Mouse (Mus musculus) cerebellum, adult 2 months (tissue): ENCODE results near the gene Exosc6. TPM values are rescaled to one million over a fixed set of nuclear protein-coding genes. Genes with fewer than 3 reads are reported as not detected.

Experiments
- DNase-seq, 2 experiments: peaks; one replicate each; pipeline ENCODE4 v3.0.0; 2021
- H3K27ac ChIP-seq: fragments of 200-500 bp; 2 replicates; pipeline ENCODE4 v1.5.1; 2012; ENCODE audit warnings: low read length, control low read depth, inconsistent platforms; ENCODE audit not compliant: insufficient read depth
- H3K27me3 ChIP-seq: fragments of 200-500 bp; 2 replicates; pipeline ENCODE4 v1.6.1; 2012; ENCODE audit warnings: inconsistent platforms, mild to moderate bottlenecking, low read length, moderate library complexity; ENCODE audit not compliant: control insufficient read depth, insufficient read depth
- H3K4me1 ChIP-seq: fragments of 200-500 bp; 2 replicates; pipeline ENCODE4 v1.6.1; 2011; ENCODE audit warnings: low read length; ENCODE audit not compliant: control insufficient read depth, insufficient read depth
- H3K4me3 ChIP-seq: fragments of 200-500 bp; replicated peaks from 2 replicates; pipeline ENCODE3; 2011; ENCODE audit warnings: mild to moderate bottlenecking, low read depth, low read length, control low read depth; ENCODE audit not compliant: insufficient read depth
- CTCF ChIP-seq: fragments of 200-500 bp; IDR thresholded peaks from 2 replicates; pipeline ENCODE4 v1.5.1; 2011; ENCODE audit warnings: low read depth, mild to moderate bottlenecking, control low read depth, low read length, moderate library complexity, borderline replicate concordance; ENCODE audit not compliant: insufficient read depth
- POLR2A ChIP-seq: fragments of 200-500 bp; IDR thresholded peaks from 2 replicates; pipeline ENCODE4 v1.6.1; 2011; ENCODE audit warnings: low read length, control low read depth, borderline replicate concordance; ENCODE audit not compliant: insufficient read depth
- WGBS: fragments of 180-500 bp; shearing (Covaris S2); methylation state at CpG from one replicate; pipeline ENCODE4 v1.1.7; 2018; 5-methylcytosine and 5-hydroxymethylcytosine counted together
- polyA plus RNA-seq: library from polyadenylated mRNA; depleted of rRNA; stranded (reverse); fragments of >200 nt; gene quantifications from 2 replicates; pipeline ENCODE4 v1.2.3, GENCODE M21; 2012

Gene Exosc6
- polyA plus RNA-seq, 1 experiment = not detected

DNA sequence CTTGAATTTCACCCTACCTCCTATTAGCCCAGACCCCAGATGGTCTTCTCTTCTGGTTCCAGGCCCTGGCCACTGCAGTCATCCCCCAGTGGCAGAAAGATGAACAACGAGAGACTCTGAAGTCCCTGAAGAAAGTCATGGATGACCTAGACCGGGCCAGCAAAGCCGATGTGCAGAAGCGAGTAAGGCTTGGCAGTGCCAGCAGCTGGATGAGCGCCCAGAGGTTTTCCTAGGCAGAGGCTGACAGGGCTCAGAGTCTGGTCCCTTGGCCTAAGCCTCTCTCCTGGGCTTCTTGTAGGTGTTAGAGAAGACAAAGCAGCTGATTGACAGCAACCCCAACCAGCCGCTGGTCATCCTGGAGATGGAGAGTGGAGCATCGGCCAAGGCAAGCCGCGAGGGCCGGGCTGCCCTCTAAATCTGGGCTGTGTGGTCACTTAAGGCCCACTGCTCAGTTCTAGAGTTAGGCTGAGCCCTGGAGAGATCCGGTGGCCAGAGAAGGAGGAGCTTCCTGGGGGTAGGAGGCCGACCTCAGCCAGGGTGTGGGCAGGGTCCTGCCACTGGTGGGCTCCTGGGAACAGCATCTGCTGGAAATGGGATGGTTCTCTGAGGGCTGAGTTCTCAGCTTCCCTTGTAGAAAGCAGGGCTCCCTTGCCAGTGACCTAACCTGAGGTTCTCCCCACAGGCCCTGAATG lies 2.2 kb upstream of the Exosc6 start:
- 61% methylated on average over 12 of the region's 12 CpGs for WGBS
- TF ChIP-seq CTCF = no peak
- TF ChIP-seq POLR2A = no peak
- no peak overlapping the region for H3K27ac ChIP-seq

DNA sequence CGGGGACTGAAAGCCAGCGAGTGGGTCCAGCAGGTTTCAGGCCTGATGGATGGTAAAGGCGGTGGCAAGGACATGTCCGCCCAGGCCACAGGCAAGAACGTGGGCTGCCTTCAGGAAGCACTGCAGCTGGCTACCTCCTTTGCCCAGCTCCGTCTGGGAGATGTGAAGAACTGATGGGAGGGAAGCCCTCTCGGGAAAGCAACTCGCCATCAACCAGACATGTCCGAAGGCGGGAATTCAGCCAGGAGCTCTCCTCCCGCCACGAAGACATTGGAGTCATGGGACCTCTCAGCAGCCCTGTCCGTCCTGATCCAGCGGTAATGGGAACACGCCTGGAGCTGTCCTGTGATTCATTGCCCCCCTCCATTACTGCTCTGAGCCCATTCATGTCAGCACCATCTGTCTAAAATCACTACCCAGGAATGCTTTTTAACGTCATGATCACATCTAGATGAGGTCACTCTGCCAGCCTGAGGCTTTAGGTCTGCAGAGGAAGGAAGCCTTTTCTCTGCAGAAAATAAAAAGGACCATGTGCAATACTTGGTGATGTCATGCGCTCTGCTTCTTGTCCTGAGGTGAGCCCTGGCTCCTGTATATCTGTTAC lies 1.0 kb upstream of the Exosc6 start:
- WGBS = 79% methylated on average over 17 of the region's 17 CpGs
- TF ChIP-seq POLR2A (no peak), CTCF (no peak)

More for the DNA sequence above, 2.2 kb upstream of the Exosc6 start:
- no peaks in the 10 kb centered on the region for H3K27me3 ChIP-seq
- no peaks in the 10 kb centered on the region for H3K4me1 ChIP-seq
- DNase-seq = no peak
- no peak overlapping the region for H3K4me3 ChIP-seq

DNA sequence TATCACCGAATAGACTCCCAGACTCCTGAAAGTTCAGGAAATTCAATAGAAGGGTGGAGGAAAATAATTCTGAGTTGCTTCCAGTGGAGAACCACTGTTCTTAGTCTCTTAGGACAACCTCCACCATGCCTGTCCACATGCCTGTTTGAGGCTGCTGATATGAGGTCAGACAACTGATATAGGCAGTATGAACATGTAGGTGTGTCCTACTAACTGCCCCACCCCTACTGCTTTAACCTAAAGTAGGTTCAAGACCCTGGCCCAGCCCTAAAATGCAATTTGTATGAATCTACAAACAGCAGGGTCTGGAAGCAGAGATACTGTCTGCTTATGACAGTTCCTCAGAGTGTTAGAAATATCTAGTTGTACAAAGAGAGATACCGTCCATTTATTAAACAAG lies 478 bp upstream of the Exosc6 start:
- Histone ChIP-seq H3K4me3 (no peak overlapping the region), H3K4me1 (peaks cover 4% of the 10 kb centered on the region; the same call in 1 of the 2 replicates), H3K27ac (no peak overlapping the region), H3K27me3 (no peaks in the 10 kb centered on the region)
- 70% methylated on average over 2 of the region's 2 CpGs for WGBS
- DNase-seq = no peak
- TF ChIP-seq POLR2A (no peak), CTCF (no peak)

More for the DNA sequence above, 1.0 kb upstream of the Exosc6 start:
- Histone ChIP-seq H3K4me1 (no peaks in the 10 kb centered on the region), H3K27me3 (no peaks in the 10 kb centered on the region), H3K27ac (no peak overlapping the region), H3K4me3 (no peak overlapping the region)
- DNase-seq = no peak

DNA sequence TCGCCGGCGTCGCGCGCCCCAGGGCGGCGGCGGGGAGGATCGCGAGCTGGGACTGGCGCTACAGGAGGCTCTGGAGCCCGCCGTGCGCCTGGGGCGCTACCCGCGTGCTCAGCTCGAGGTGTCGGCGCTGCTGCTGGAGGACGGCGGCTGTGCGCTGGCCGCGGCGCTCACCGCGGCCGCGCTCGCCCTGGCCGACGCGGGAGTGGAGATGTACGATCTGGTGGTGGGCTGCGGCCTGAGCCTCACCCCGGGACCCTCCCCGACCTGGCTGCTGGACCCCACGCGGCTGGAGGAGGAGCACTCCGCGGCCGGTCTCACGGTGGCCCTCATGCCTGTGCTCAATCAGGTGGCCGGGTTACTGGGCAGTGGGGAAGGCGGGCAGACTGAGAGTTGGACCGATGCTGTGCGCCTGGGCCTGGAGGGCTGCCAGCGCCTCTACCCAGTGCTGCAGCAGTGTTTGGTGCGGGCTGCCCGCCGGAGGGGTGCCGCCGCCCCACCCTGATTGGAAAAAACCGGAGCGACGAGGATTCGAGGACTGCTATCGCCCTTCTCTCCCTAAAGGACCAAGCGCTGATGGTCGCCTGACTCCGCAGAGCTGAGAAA lies 653 bp downstream of the Exosc6 start:
- under 1% methylated on average over 63 of the region's 63 CpGs for WGBS
- peak; percentile 54 to 60 for DNase-seq
- peak overlapping the region; percentile 60 for H3K4me3 ChIP-seq
- TF ChIP-seq POLR2A (no peak), CTCF (no peak)
- H3K27ac ChIP-seq = no peak overlapping the region
- peaks cover 10% of the 10 kb centered on the region; the same call in 1 of the 2 replicates for H3K4me1 ChIP-seq
- no peaks in the 10 kb centered on the region for H3K27me3 ChIP-seq

DNA sequence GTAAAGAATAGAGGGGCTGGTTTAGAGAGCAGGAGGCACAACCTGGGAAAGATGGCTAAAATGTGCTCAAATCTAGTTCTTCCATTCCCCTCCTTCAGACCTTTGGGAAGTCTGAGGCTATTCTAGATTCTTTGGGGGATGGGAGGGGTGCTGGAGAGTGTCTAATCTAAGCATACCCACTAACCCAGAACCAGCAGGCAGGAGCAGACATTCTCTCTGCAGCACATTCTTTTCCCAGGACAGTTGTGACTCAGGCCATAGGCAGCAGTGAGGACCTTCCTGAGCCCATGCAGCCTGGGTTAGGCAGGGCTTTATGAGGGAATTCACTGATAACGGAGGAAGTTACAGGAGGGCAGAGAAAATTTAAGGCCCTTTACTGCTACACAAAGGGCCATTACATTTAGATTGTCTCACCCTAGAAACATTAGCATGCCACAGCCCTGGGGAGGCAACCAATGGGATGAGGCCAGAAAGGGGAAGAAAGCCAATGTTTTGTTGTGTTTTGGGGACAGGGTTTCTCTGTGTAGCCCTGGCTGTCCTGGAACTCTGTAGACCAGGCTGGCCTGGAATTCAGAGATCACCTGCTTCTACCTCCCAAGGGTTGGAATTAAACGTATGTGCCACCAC lies 2.9 kb downstream of the Exosc6 start:
- DNase-seq = no peak
- WGBS = 79% methylated on average over 2 of the region's 2 CpGs
- H3K4me1 ChIP-seq = peaks cover 10% of the 10 kb centered on the region; the same call in 1 of the 2 replicates
- no peak for TF ChIP-seq POLR2A
- TF ChIP-seq CTCF = no peak
- H3K27me3 ChIP-seq = no peaks in the 10 kb centered on the region
- no peak overlapping the region for H3K27ac ChIP-seq
- no peak overlapping the region for H3K4me3 ChIP-seq

DNA sequence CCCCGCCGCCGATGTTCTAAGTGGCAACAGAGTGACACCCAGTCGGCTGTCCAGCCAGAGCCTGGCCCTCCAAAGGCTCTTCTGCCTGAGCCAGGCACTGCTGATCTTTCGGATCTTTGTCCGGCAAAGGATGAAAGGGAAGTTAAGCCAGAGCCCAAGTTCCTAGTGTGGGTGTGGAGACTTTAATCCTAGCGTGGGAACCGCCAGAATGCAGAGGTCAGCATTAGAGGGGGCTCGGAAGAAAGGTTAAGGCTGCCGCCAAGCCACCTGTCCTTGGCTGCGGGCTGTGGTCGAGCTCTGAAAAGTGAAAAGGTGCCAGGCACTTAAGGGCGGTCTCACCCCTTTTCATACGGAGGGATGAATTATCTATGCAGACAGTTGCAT lies 5.5 kb downstream of the Exosc6 start:
- Histone ChIP-seq H3K4me3 (peak overlapping the region; percentile 89), H3K4me1 (peaks cover 10% of the 10 kb centered on the region; the same call in 1 of the 2 replicates), H3K27ac (peak overlapping the region; percentile 35; the same call in 1 of the 2 replicates), H3K27me3 (no peaks in the 10 kb centered on the region)
- TF ChIP-seq CTCF (no peak), POLR2A (no peak)
- DNase-seq = no peak
- 1% methylated on average over 14 of the region's 14 CpGs for WGBS

DNA sequence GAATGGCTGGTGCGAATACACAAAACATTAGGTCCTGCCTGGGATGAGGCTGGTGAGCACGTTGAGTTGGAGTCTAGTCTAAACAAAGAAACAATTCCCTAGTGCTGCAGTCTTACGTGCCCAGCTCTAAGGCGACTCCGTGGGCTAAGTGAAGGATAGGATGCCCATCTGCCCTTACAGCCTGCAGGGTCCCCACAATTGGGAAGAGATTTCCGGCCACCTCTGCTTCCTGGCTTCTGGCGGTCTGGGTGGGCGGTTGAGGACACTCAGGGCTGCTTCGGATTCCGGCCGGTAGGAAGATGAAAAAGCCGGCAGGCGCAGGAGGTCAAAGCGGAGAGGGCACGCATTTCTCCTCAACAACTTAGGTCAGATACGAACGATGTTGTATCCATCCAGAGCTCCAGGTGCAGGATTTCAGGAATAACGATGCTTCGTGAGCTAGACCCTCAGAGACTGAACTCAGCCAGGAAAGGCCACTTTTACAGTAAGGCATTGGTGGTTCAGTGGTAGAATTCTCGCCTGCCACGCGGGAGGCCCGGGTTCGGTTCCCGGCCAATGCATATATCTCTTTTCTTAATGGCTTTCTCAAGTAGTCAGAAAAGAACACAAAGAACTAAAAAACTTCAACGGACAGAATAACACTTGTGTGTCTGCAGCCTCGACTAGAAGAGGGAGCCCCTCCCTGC lies 6.1 kb downstream of the Exosc6 start:
- Histone ChIP-seq H3K27ac (peak overlapping the region; percentile 35; the same call in 1 of the 2 replicates), H3K4me1 (peaks cover 10% of the 10 kb centered on the region; the same call in 1 of the 2 replicates), H3K4me3 (peak overlapping the region; percentile 89), H3K27me3 (no peaks in the 10 kb centered on the region)
- under 1% methylated on average over 27 of the region's 27 CpGs for whole genome bisulfite sequencing
- TF ChIP-seq POLR2A = no peak
- no peak for TF ChIP-seq CTCF
- peak; percentile 87 to 96 for DNase-seq
